Mouse (Mus musculus): ENCODE results near the gene Kctd17.
A peak's percentile ranks its signal among the peaks of the same experiment; 100 is the strongest.

The Kctd17 gene

GRCm38 (mm10) chr15:78447746-78448535 is 19.6 kb downstream of the Kctd17 start:
- peak; percentile 94 for DNase-seq (ENCODE audit: low spot score)

- DNase-seq (ENCODE audit: low spot score), result peak; percentile 17
These were observed 20.8 kb downstream of the Kctd17 start for GRCm38 (mm10) chr15:78449131-78449530.

- peak; percentile 37 for DNase-seq (ENCODE audit: low spot score)
These were observed 21.5 kb downstream of the Kctd17 start for GRCm38 (mm10) chr15:78449694-78450418.

- no peak for DNase-seq (ENCODE audit: low spot score)
These were observed 22.0 kb downstream of the Kctd17 start for GRCm38 (mm10) chr15:78450419-78450768.

- no peak for DNase-seq (ENCODE audit: low spot score)
These were observed 22.8 kb downstream of the Kctd17 start for GRCm38 (mm10) chr15:78451201-78451600.

- DNase-seq (ENCODE audit: low spot score), result no peak
These were observed 24.6 kb downstream of the Kctd17 start for GRCm38 (mm10) chr15:78452929-78453328.

- DNase-seq (ENCODE audit: low spot score), result no peak
These were observed 26.8 kb downstream of the Kctd17 start for GRCm38 (mm10) chr15:78455168-78455567.

GRCm38 (mm10) chr15:78456051-78456450 is 27.7 kb downstream of the Kctd17 start:
- DNase-seq (ENCODE audit: low spot score), result no peak

- DNase-seq (ENCODE audit: low spot score), result no peak
These were observed 28.8 kb downstream of the Kctd17 start for GRCm38 (mm10) chr15:78457193-78457592.

GRCm38 (mm10) chr15:78462981-78463380 is 34.6 kb downstream of the Kctd17 start:
- no peak for DNase-seq (ENCODE audit: low spot score)

GRCm38 (mm10) chr15:78466809-78467208 is 38.4 kb downstream of the Kctd17 start:
- DNase-seq (ENCODE audit: low spot score), result no peak

GRCm38 (mm10) chr15:78467570-78467969 is 39.2 kb downstream of the Kctd17 start:
- no peak for DNase-seq (ENCODE audit: low spot score)

- no peak for DNase-seq (ENCODE audit: low spot score)
These were observed 40.1 kb downstream of the Kctd17 start, which contains the start of gene Tmprss6 for GRCm38 (mm10) chr15:78468379-78468937. Tmprss6 (minus strand) TSS chr15:78468634.

- no peak for DNase-seq (ENCODE audit: low spot score)
These were observed 42.3 kb downstream of the Kctd17 start for GRCm38 (mm10) chr15:78470495-78471276.

GRCm38 (mm10) chr15:78471902-78472301 is 43.5 kb downstream of the Kctd17 start:
- DNase-seq (ENCODE audit: low spot score), result no peak

- no peak for DNase-seq (ENCODE audit: low spot score)
These were observed 45.1 kb downstream of the Kctd17 start for GRCm38 (mm10) chr15:78473442-78473841.

- no peak for DNase-seq (ENCODE audit: low spot score)
These were observed 47.3 kb downstream of the Kctd17 start for GRCm38 (mm10) chr15:78475604-78476031.

GRCm38 (mm10) chr15:78476878-78477277 is 48.5 kb downstream of the Kctd17 start:
- DNase-seq (ENCODE audit: low spot score), result no peak

- no peak for DNase-seq (ENCODE audit: low spot score)
These were observed 49.7 kb downstream of the Kctd17 start for GRCm38 (mm10) chr15:78478073-78478472.

GRCm38 (mm10) chr15:78479470-78479869 is 51.1 kb downstream of the Kctd17 start:
- DNase-seq (ENCODE audit: low spot score), result no peak

GRCm38 (mm10) chr15:78480111-78480510 is 51.7 kb downstream of the Kctd17 start:
- DNase-seq (ENCODE audit: low spot score), result no peak

GRCm38 (mm10) chr15:78480991-78481390 is 52.6 kb downstream of the Kctd17 start:
- no peak for DNase-seq (ENCODE audit: low spot score)
